ENCODE assay signal across 7 mouse cellular contexts in genomic region chr9:57835841-57836514, GRCm38 (mm10). TPM values are rescaled to one million over a fixed set of nuclear protein-coding genes. Genes with fewer than 3 reads are reported as not detected.
DNase-seq lines count a peak whose midpoint lies in the region; ATAC-seq and TF ChIP-seq lines count a peak whose summit lies in the region.

No protein-coding gene starts in this region.

- H3K4me3 ChIP-seq in lung, embryonic 14.5 days (ENCODE audit: low read depth, low read length), result peak overlapping the region; percentile 66
- H3K4me3 ChIP-seq in embryonic facial prominence, embryonic 12.5 days, result peak overlapping the region; percentile 70
- H3K4me3 ChIP-seq in intestine, embryonic 14.5 days (ENCODE audit: low read depth, low read length), result peak overlapping the region; percentile 77

- H3K4me2 ChIP-seq in lung, embryonic 14.5 days, result peak overlapping the region; percentile 81
- H3K4me2 ChIP-seq in embryonic facial prominence, embryonic 12.5 days (replicated peaks), result peak overlapping the region; percentile 75
- H3K4me2 ChIP-seq in intestine, embryonic 14.5 days (ENCODE audit: low read length), result peak overlapping the region; percentile 66

- no peaks in the 10 kb centered on the region for H3K36me3 ChIP-seq in lung, embryonic 14.5 days (ENCODE audit: insufficient read depth)
- H3K36me3 ChIP-seq in embryonic facial prominence, embryonic 12.5 days, result no peaks in the 10 kb centered on the region
- no peaks in the 10 kb centered on the region for H3K36me3 ChIP-seq in intestine, embryonic 14.5 days (ENCODE audit: control insufficient read depth, insufficient read depth, low read length)

- DNase-seq in lung, embryonic 14.5 days, result peak; percentile 28
- DNase-seq in lung, postnatal 25 days (ENCODE audit: low spot score), result no peak
- DNase-seq in intestine, embryonic 14.5 days (ENCODE audit: low spot score), result no peak
- peak; percentile 41 for DNase-seq in naive thymus-derived CD4-positive, alpha-beta T cell, adult 2 months (ENCODE audit: low read depth)
- no peak for DNase-seq in ovary, adult 18-20 months (ENCODE audit: low spot score)
- no peak for DNase-seq in ovary, postnatal 36 days (ENCODE audit: low spot score)

- no peaks in the 10 kb centered on the region for H3K9me3 ChIP-seq in lung, embryonic 14.5 days (ENCODE audit: low read depth, low read length)
- no peaks in the 10 kb centered on the region for H3K9me3 ChIP-seq in embryonic facial prominence, embryonic 12.5 days
- H3K9me3 ChIP-seq in intestine, embryonic 14.5 days (ENCODE audit: control insufficient read depth, low read length), result no peaks in the 10 kb centered on the region

- H3K4me1 ChIP-seq in lung, embryonic 14.5 days (ENCODE audit: insufficient read depth), result peaks cover 12% of the 10 kb centered on the region
- peaks cover 33% of the 10 kb centered on the region for H3K4me1 ChIP-seq in embryonic facial prominence, embryonic 12.5 days
- peaks cover 17% of the 10 kb centered on the region for H3K4me1 ChIP-seq in intestine, embryonic 14.5 days (replicated peaks; ENCODE audit: control insufficient read depth, insufficient read depth, low read length)

- no peak for ATAC-seq in lung, embryonic 14.5 days (ENCODE audit: insufficient read depth)
- no peak for ATAC-seq in embryonic facial prominence, embryonic 12.5 days (ENCODE audit: insufficient number of reproducible peaks, insufficient read depth, low FRiP score, low TSS enrichment)
- ATAC-seq in intestine, embryonic 14.5 days (replicated peaks; ENCODE audit: low FRiP score, low TSS enrichment, low read depth), result no peak

- no peak for TF ChIP-seq CTCF in lung, embryonic 14.5 days (IDR thresholded peaks at IDR 0.05; ENCODE audit: low read depth)

- H3K9ac ChIP-seq in lung, embryonic 14.5 days, result peak overlapping the region; percentile 61
- peak overlapping the region; percentile 68 for H3K9ac ChIP-seq in embryonic facial prominence, embryonic 12.5 days
- peak overlapping the region; percentile 58 for H3K9ac ChIP-seq in intestine, embryonic 14.5 days (ENCODE audit: low read length)

- H3K27me3 ChIP-seq in lung, embryonic 14.5 days (ENCODE audit: insufficient read depth, low read length), result peaks cover 17% of the 10 kb centered on the region
- H3K27me3 ChIP-seq in embryonic facial prominence, embryonic 12.5 days, result 0 out of 2 replicates have a peak, but pooled peaks cover 7% of the 10 kb centered on the region
- H3K27me3 ChIP-seq in intestine, embryonic 14.5 days (replicated peaks; ENCODE audit: control insufficient read depth, insufficient read depth, low read length), result peaks cover 25% of the 10 kb centered on the region; the same call in 1 of the 2 replicates

- H3K27ac ChIP-seq in lung, embryonic 14.5 days (ENCODE audit: low read depth), result peak overlapping the region; percentile 39; the same call in 1 of the 2 replicates
- peak overlapping the region; percentile 37 for H3K27ac ChIP-seq in embryonic facial prominence, embryonic 12.5 days
- no peak overlapping the region for H3K27ac ChIP-seq in intestine, embryonic 14.5 days (ENCODE audit: low read depth)

- WGBS in lung, embryonic 14.5 days, result 2% methylated on average over 21 of the region's 22 CpGs
- under 1% methylated on average over 22 of the region's 22 CpGs for WGBS in embryonic facial prominence, embryonic 12.5 days
- 2% methylated on average over 22 of the region's 22 CpGs for WGBS in intestine, embryonic 14.5 days

RNA-seq across cellular contexts. Expression of gene Arid3b, which starts 0.6 kb away (rescaled TPM):
- polyA plus RNA-seq in lung, embryonic 14.5 days (2014; fragmentation: Nextera tagmentation; extraction: Ambion mirVana), result 4.7 and 4.9 TPM in 2 replicates
- 13.6 and 14.8 TPM in 2 replicates for polyA plus RNA-seq in embryonic facial prominence, embryonic 12.5 days (2016; fragmentation: Nextera tagmentation; extraction: Ambion mirVana)
- polyA plus RNA-seq in intestine, embryonic 14.5 days (2014; fragmentation: Nextera tagmentation; extraction: Ambion mirVana), result 7.3 and 8.4 TPM in 2 replicates

Comparison
In these comparisons a context has a peak if more than half of its experiments do, and no peak if none do; other contexts are left out.
1. DNase-seq: peak in lung, embryonic 14.5 days (single experiment) and naive thymus-derived CD4-positive, alpha-beta T cell, adult 2 months (single experiment); none in lung, postnatal 25 days (single experiment), intestine, embryonic 14.5 days (single experiment), ovary, adult 18-20 months (single experiment) and ovary, postnatal 36 days (single experiment).
2. Peak in every context shown above with its lines, with median percentiles within 50 percentile points of each other: H3K4me2 ChIP-seq, H3K4me3 ChIP-seq and H3K9ac ChIP-seq.